Mouse (Mus musculus): ENCODE measurements around the gene Gm3558. TPM values are rescaled to one million over a fixed set of nuclear protein-coding genes. Genes with fewer than 3 reads are reported as not detected.
"Not testable (repeated sequence)": the region's sequence is repeated elsewhere in the genome, so short reads cannot be mapped to it uniquely, and the experiment has no call there.

Gm3558 gene
- total RNA-seq (2014; rRNA removed; ENCODE audit: low replicate concordance) (not detected in 2 replicates), polyA plus RNA-seq (2015; fragmentation: Nextera tagmentation; extraction: Ambion mirVana) (0.22 and 0.51 TPM in 2 replicates)

DNA sequence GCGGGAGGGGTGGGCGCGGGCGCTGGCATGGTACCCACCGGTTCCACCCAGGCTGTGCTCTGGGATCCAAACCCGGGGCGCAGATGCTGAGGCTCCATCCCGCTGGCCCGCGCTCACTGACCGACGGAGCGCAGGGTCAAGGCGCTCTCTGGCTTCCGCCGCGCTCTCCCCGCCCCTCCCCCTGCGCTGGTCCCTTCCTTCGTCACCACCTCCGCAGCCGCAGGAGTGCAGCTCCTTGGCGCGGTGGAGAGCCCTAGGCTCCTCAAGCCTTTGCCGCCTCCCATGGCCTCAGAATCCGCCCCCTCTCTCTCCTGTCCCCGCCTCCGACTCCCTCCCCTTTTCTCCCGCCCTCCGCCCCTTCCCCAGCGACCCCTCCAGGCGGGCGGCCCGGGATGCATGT, at the start of gene Gm3558:
Gene Gm3558, minus strand, starts transcription at position 185 of the 400 bp plus-strand sequence.
- not testable (repeated sequence) for H3K36me3 ChIP-seq (replicated peaks; ENCODE audit: control insufficient read depth, insufficient read depth, low read length); H3K9me3 ChIP-seq (replicated peaks; ENCODE audit: control insufficient read depth, low read length); H3K4me1 ChIP-seq (ENCODE audit: control insufficient read depth, insufficient read depth); H3K9ac ChIP-seq (replicated peaks; ENCODE audit: low read depth, low read length); H3K27me3 ChIP-seq (ENCODE audit: control insufficient read depth, insufficient read depth, low read length); H3K27ac ChIP-seq (ENCODE audit: low read depth); ATAC-seq (ENCODE audit: insufficient read depth, low read depth); DNase-seq (ENCODE audit: low spot score)
- H3K4me3 ChIP-seq (ENCODE audit: low read depth, low read length), result peak within 1 kb of the TSS; percentile 36
- H3K4me2 ChIP-seq (ENCODE audit: low read depth, low read length), result peak within 1 kb of the TSS; percentile 53
- WGBS, result no CpG with 5 or more reads among the region's 34 CpGs

DNA sequence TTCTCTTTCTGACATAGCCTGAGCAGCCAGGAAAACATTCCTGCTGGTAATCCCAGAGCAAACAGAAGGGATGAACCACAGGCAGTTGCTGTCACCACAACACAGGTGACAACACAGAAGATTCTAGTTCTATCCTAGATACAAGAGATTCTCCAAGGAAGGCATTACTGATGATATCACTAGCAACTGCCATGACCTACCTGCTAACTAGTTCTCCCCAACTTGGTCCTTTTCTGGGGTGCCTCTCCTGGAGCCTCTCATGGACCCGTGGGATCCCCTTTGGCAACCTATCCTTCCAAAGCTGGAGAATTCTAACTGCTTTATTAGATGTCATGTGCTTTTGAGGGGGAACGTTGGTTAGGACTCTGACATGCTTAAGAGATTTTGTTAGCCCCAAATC, 27.1 kb upstream of the Gm3558 start, which contains the start of gene Gm10338:
Gene Gm10338, minus strand, starts transcription at position 101 of the 400 bp plus-strand sequence.
- H3K36me3 ChIP-seq (replicated peaks; ENCODE audit: control insufficient read depth, insufficient read depth, low read length); H3K4me3 ChIP-seq (ENCODE audit: low read depth, low read length); DNase-seq (ENCODE audit: low spot score); H3K27me3 ChIP-seq (ENCODE audit: control insufficient read depth, insufficient read depth, low read length); H3K9ac ChIP-seq (replicated peaks; ENCODE audit: low read depth, low read length); H3K4me2 ChIP-seq (ENCODE audit: low read depth, low read length); H3K4me1 ChIP-seq (ENCODE audit: control insufficient read depth, insufficient read depth); H3K9me3 ChIP-seq (replicated peaks; ENCODE audit: control insufficient read depth, low read length); ATAC-seq (ENCODE audit: insufficient read depth, low read depth); H3K27ac ChIP-seq (ENCODE audit: low read depth): not testable (repeated sequence)
- no CpG with 5 or more reads among the region's 2 CpGs for WGBS

DNA sequence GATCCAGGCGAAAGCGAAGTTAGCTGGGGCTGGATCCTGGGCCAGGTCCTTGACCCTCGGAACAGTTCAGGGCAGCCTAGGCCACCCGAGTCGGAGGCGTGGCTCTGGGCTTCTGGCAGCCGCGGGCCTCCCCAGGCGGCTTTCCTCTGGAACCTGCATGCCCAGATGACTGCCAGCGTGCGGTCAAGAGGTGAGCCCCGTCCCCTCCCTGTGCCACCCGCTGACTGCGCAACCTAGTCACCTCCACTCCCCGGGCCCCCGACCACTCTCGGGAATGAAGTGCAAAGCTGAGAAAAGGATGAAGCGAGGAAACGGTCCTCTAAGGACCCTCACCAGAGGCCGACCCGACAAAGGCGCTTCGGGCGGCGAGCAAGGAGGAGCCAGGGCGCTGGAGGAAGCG, 476 bp downstream of the Gm3558 start:
- DNase-seq (ENCODE audit: low spot score), result peak; percentile 0

DNA sequence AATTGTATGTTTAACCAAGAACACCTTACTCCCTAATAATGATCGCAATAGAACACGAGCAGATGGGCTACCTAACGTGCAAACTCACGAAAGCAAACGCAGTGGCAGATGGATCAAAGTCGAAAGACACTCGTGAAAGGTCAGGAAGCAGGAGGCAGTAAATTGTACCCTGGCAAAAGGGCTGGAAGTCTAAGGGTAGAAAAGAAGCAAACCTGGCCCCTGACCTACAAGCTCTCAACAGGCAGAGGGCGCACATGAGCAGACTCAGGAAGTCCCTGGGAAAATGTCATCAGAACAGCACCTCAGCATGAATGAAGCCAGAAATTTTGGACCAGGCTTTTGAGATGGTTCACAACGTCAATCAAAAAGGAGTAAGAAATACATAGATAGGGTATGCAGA, 1.1 kb downstream of the Gm3558 start:
- not testable (repeated sequence) for H3K4me2 ChIP-seq (ENCODE audit: low read depth, low read length); H3K9ac ChIP-seq (replicated peaks; ENCODE audit: low read depth, low read length); H3K27ac ChIP-seq (ENCODE audit: low read depth); DNase-seq (ENCODE audit: low spot score); H3K4me3 ChIP-seq (ENCODE audit: low read depth, low read length); H3K4me1 ChIP-seq (ENCODE audit: control insufficient read depth, insufficient read depth); H3K36me3 ChIP-seq (replicated peaks; ENCODE audit: control insufficient read depth, insufficient read depth, low read length); H3K27me3 ChIP-seq (ENCODE audit: control insufficient read depth, insufficient read depth, low read length); H3K9me3 ChIP-seq (replicated peaks; ENCODE audit: control insufficient read depth, low read length); ATAC-seq (ENCODE audit: insufficient read depth, low read depth)
- 3% methylated on average over 5 of the region's 9 CpGs for WGBS

More for the DNA sequence above, 476 bp downstream of the Gm3558 start:
- 1% methylated on average over 18 of the region's 27 CpGs for WGBS
- H3K27me3 ChIP-seq (ENCODE audit: control insufficient read depth, insufficient read depth, low read length); H3K9ac ChIP-seq (replicated peaks; ENCODE audit: low read depth, low read length); H3K27ac ChIP-seq (ENCODE audit: low read depth); ATAC-seq (ENCODE audit: insufficient read depth, low read depth); H3K4me1 ChIP-seq (ENCODE audit: control insufficient read depth, insufficient read depth); H3K9me3 ChIP-seq (replicated peaks; ENCODE audit: control insufficient read depth, low read length); H3K36me3 ChIP-seq (replicated peaks; ENCODE audit: control insufficient read depth, insufficient read depth, low read length): not testable (repeated sequence)
- Histone ChIP-seq H3K4me2 (ENCODE audit: low read depth, low read length) (peak overlapping the region; percentile 53), H3K4me3 (ENCODE audit: low read depth, low read length) (peak overlapping the region; percentile 36)

Other genes starting within 250 kb of the Gm3558 start
- gene Gm5797, start 236.2 kb downstream of the Gm3558 start, total RNA-seq (2014; rRNA removed; ENCODE audit: low replicate concordance), result not detected in 2 replicates
- not detected in 2 replicates for gene Gm5797, start 236.2 kb downstream of the Gm3558 start, polyA plus RNA-seq (2015; fragmentation: Nextera tagmentation; extraction: Ambion mirVana)
- not detected in 2 replicates for gene Gm8374, start 203.4 kb downstream of the Gm3558 start, total RNA-seq (2014; rRNA removed; ENCODE audit: low replicate concordance)
- not detected in 2 replicates for gene Gm8374, start 203.4 kb downstream of the Gm3558 start, polyA plus RNA-seq (2015; fragmentation: Nextera tagmentation; extraction: Ambion mirVana)
- gene Gm3755, start 117.6 kb downstream of the Gm3558 start, total RNA-seq (2014; rRNA removed; ENCODE audit: low replicate concordance), result not detected in 2 replicates
- gene Gm3755, start 117.6 kb downstream of the Gm3558 start, polyA plus RNA-seq (2015; fragmentation: Nextera tagmentation; extraction: Ambion mirVana), result not detected in 2 replicates
- 0.11 TPM in 1 of 2 replicates, not detected in the other for gene Gm3752, start 84.8 kb downstream of the Gm3558 start, total RNA-seq (2014; rRNA removed; ENCODE audit: low replicate concordance)
- 0.33 and 0.49 TPM in 2 replicates for gene Gm3752, start 84.8 kb downstream of the Gm3558 start, polyA plus RNA-seq (2015; fragmentation: Nextera tagmentation; extraction: Ambion mirVana)
- not detected in 2 replicates for gene Gm10338, start 27.0 kb upstream of the Gm3558 start, total RNA-seq (2014; rRNA removed; ENCODE audit: low replicate concordance)
- not detected in 2 replicates for gene Gm10338, start 27.0 kb upstream of the Gm3558 start, polyA plus RNA-seq (2015; fragmentation: Nextera tagmentation; extraction: Ambion mirVana)
- gene Gm10128, start 75.4 kb upstream of the Gm3558 start, total RNA-seq (2014; rRNA removed; ENCODE audit: low replicate concordance), result not detected in 2 replicates
- gene Gm10128, start 75.4 kb upstream of the Gm3558 start, polyA plus RNA-seq (2015; fragmentation: Nextera tagmentation; extraction: Ambion mirVana), result not detected in 2 replicates
- gene Gm26661, start 223.0 kb upstream of the Gm3558 start, total RNA-seq (2014; rRNA removed; ENCODE audit: low replicate concordance), result not detected in 2 replicates
- gene Gm26661, start 223.0 kb upstream of the Gm3558 start, polyA plus RNA-seq (2015; fragmentation: Nextera tagmentation; extraction: Ambion mirVana), result not detected in 2 replicates
- gene Flnb, start 249.4 kb upstream of the Gm3558 start, total RNA-seq (2014; rRNA removed; ENCODE audit: low replicate concordance), result 40.7 and 42.9 TPM in 2 replicates
- gene Flnb, start 249.4 kb upstream of the Gm3558 start, polyA plus RNA-seq (2015; fragmentation: Nextera tagmentation; extraction: Ambion mirVana), result 3.8 and 4.0 TPM in 2 replicates